In the genomic region with DNA sequence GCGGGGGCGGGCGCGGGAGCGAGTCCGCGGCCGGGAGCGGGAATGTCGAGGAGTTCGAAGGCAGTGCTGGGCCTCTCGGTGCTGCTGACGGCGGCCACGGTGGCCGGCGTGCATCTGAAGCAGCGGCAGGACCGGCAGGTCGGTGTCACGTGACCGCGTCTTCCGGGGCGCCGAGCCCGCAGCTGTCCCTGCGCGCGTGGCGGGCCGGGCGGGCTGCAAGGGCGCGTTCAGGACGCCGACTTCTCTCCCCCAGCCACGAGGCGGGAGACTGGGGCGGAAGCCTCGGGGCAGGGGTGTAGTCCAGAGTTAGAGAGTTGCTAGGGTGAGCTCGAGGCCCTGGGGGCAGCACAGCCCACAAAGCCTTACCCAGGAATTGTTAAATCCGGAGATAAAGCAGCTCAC, we compare ENCODE assay signal across 8 mouse cellular contexts. TPM values are rescaled to one million over a fixed set of nuclear protein-coding genes. Genes with fewer than 3 reads are reported as not detected.
A peak's percentile ranks its signal among the peaks of the same experiment; 100 is the strongest.
DNase-seq lines count a peak whose midpoint lies in the region; ATAC-seq and TF ChIP-seq lines count a peak whose summit lies in the region.

No protein-coding gene starts in this region.

- no peak for TF ChIP-seq CTCF in small intestine, adult 2 months (IDR thresholded peaks at IDR 0.05; ENCODE audit: extremely low read depth, insufficient read length, insufficient replicate concordance, low read depth, low read length)

- peak overlapping the region; percentile 95 for H3K9ac ChIP-seq in heart, embryonic 13.5 days
- peak overlapping the region; percentile 92 for H3K9ac ChIP-seq in forebrain, embryonic 16.5 days (replicated peaks; ENCODE audit: low read depth, low read length)
- H3K9ac ChIP-seq in liver, embryonic 12.5 days: peak overlapping the region; percentile 88

- no peaks in the 10 kb centered on the region for H3K27me3 ChIP-seq in heart, embryonic 13.5 days (replicated peaks)
- no peaks in the 10 kb centered on the region for H3K27me3 ChIP-seq in forebrain, embryonic 16.5 days (replicated peaks; ENCODE audit: control insufficient read depth, insufficient read depth, low read length)
- H3K27me3 ChIP-seq in liver, embryonic 12.5 days (replicated peaks): no peaks in the 10 kb centered on the region
- H3K27me3 ChIP-seq in small intestine, adult 2 months (ENCODE audit: control insufficient read depth, insufficient read depth, low read length): no peaks in the 10 kb centered on the region

- H3K9me3 ChIP-seq in heart, embryonic 13.5 days: no peaks in the 10 kb centered on the region
- H3K9me3 ChIP-seq in forebrain, embryonic 16.5 days (ENCODE audit: control insufficient read depth, low read length): no peaks in the 10 kb centered on the region
- H3K9me3 ChIP-seq in liver, embryonic 12.5 days (replicated peaks): no peaks in the 10 kb centered on the region

- peaks cover 26% of the 10 kb centered on the region for H3K4me1 ChIP-seq in heart, embryonic 13.5 days
- peaks cover 11% of the 10 kb centered on the region for H3K4me1 ChIP-seq in forebrain, embryonic 16.5 days (replicated peaks; ENCODE audit: control insufficient read depth, insufficient read depth, low read length)
- H3K4me1 ChIP-seq in liver, embryonic 12.5 days: peaks cover 29% of the 10 kb centered on the region
- 0 out of 2 replicates have a peak, but pooled peaks cover 3% of the 10 kb centered on the region for H3K4me1 ChIP-seq in small intestine, adult 2 months (ENCODE audit: control insufficient read depth, insufficient read depth, insufficient read length, low read length)

- peak overlapping the region; percentile 86 for H3K4me3 ChIP-seq in heart, embryonic 13.5 days
- H3K4me3 ChIP-seq in forebrain, embryonic 16.5 days (replicated peaks; ENCODE audit: low read length): peak overlapping the region; percentile 88
- peak overlapping the region; percentile 86 for H3K4me3 ChIP-seq in liver, embryonic 12.5 days
- peak overlapping the region; percentile 100 for H3K4me3 ChIP-seq in small intestine, adult 2 months (ENCODE audit: low read depth, low read length)

- intact Hi-C loops in heart, postnatal 10 days (cut with DNase I): no loop called here

- under 1% methylated on average over 41 of the region's 43 CpGs for WGBS in heart, embryonic 13.5 days
- under 1% methylated on average over 38 of the region's 43 CpGs for WGBS in forebrain, embryonic 16.5 days
- WGBS in liver, embryonic 12.5 days (ENCODE audit: insufficient replicate concordance): 0% methylated on average over 41 of the region's 43 CpGs
- under 1% methylated on average over 43 of the region's 43 CpGs for WGBS in small intestine, adult 2 months

- no peak for DNase-seq in heart, postnatal 10 days
- peak; percentile 73 for DNase-seq in 416B (ENCODE audit: low read depth)
- DNase-seq in left cerebral cortex, adult 18-20 months (ENCODE audit: low spot score in 2 of 2): no peak

- ATAC-seq in heart, embryonic 13.5 days (ENCODE audit: extremely low read depth, insufficient number of reproducible peaks, low FRiP score, low TSS enrichment): peak; percentile 79
- ATAC-seq in activated CD4-positive, CD25-positive, alpha-beta regulatory T cell, adult 4 months: peak; percentile 78
- ATAC-seq in forebrain, embryonic 16.5 days: peak; percentile 88
- peak; percentile 84 for ATAC-seq in liver, embryonic 12.5 days

- peak overlapping the region; percentile 79 for H3K4me2 ChIP-seq in heart, embryonic 13.5 days
- peak overlapping the region; percentile 72 for H3K4me2 ChIP-seq in forebrain, embryonic 16.5 days (ENCODE audit: low read length)
- peak overlapping the region; percentile 84 for H3K4me2 ChIP-seq in liver, embryonic 12.5 days

- peak; percentile 30; the same call in 1 of the 2 replicates for TF ChIP-seq POLR2A in small intestine, adult 2 months (IDR thresholded peaks at IDR 0.05; ENCODE audit: low read depth, low read length)

- peak overlapping the region; percentile 97 for H3K27ac ChIP-seq in heart, embryonic 13.5 days (replicated peaks)
- peak overlapping the region; percentile 92 for H3K27ac ChIP-seq in forebrain, embryonic 16.5 days (ENCODE audit: low read length)
- H3K27ac ChIP-seq in liver, embryonic 12.5 days: peak overlapping the region; percentile 89
- H3K27ac ChIP-seq in small intestine, adult 2 months (ENCODE audit: insufficient read depth, low read depth, low read length): peak overlapping the region; percentile 86

- peaks cover 11% of the 10 kb centered on the region for H3K36me3 ChIP-seq in heart, embryonic 13.5 days
- peaks cover 4% of the 10 kb centered on the region for H3K36me3 ChIP-seq in forebrain, embryonic 16.5 days (ENCODE audit: control insufficient read depth, insufficient read depth)
- peaks cover 16% of the 10 kb centered on the region for H3K36me3 ChIP-seq in liver, embryonic 12.5 days
- peaks cover 10% of the 10 kb centered on the region for H3K36me3 ChIP-seq in small intestine, adult 2 months (ENCODE audit: control insufficient read depth, insufficient read depth, low read length)

RNA-seq across cellular contexts. Expression of gene Pet117, which starts 0.2 kb away (rescaled TPM):
- 0.90 and 1.3 TPM in 2 replicates for polyA plus RNA-seq in heart, embryonic 13.5 days (2015; fragmentation: Nextera tagmentation; extraction: Ambion mirVana)
- total RNA-seq in heart, postnatal 10 days (2021): 10 to 100 TPM in 1 of 2 experiments, 1 to 10 TPM in 1; 9.1 to 14.1 TPM
- polyA plus RNA-seq in activated CD4-positive, CD25-positive, alpha-beta regulatory T cell, adult 4 months (2017; shearing (Covaris generic)): 1 to 10 TPM in 1 of 2 experiments, not detected in 1; 2.4 TPM
- 2.6 and 3.1 TPM in 2 replicates for polyA plus RNA-seq in forebrain, embryonic 16.5 days (2015; fragmentation: Nextera tagmentation; extraction: Ambion mirVana)
- 0.74 TPM in 1 of 2 replicates, not detected in the other for polyA plus RNA-seq in liver, embryonic 12.5 days (2016; fragmentation: Nextera tagmentation; extraction: Ambion mirVana)
- not detected in 2 replicates for polyA plus RNA-seq in small intestine, adult 2 months (2012; rRNA removed)
- total RNA-seq in left cerebral cortex, adult 18-20 months (2021): 10 to 100 TPM in 1 of 2 experiments, 1 to 10 TPM in 1; 3.2 to 11.0 TPM

RNA-seq across cellular contexts. Expression of gene Kat14, which starts 0.2 kb away (rescaled TPM):
- 24.7 and 27.9 TPM in 2 replicates for polyA plus RNA-seq in heart, embryonic 13.5 days (2015; fragmentation: Nextera tagmentation; extraction: Ambion mirVana)
- 10 to 100 TPM; 30.3 to 32.5 TPM for total RNA-seq in heart, postnatal 10 days (2021)
- polyA plus RNA-seq in activated CD4-positive, CD25-positive, alpha-beta regulatory T cell, adult 4 months (2017; shearing (Covaris generic)): 10 to 100 TPM; 12.7 to 16.8 TPM
- polyA plus RNA-seq in forebrain, embryonic 16.5 days (2015; fragmentation: Nextera tagmentation; extraction: Ambion mirVana): 28.3 and 29.2 TPM in 2 replicates
- 26.3 and 28.3 TPM in 2 replicates for polyA plus RNA-seq in liver, embryonic 12.5 days (2016; fragmentation: Nextera tagmentation; extraction: Ambion mirVana)
- polyA plus RNA-seq in small intestine, adult 2 months (2012; rRNA removed): 16.8 and 28.1 TPM in 2 replicates
- total RNA-seq in left cerebral cortex, adult 18-20 months (2021): 10 to 100 TPM; 38.0 to 39.6 TPM

RNA-seq across cellular contexts. Expression of gene Ovol2, which starts 37.1 kb away (rescaled TPM):
- 0.13 and 0.24 TPM in 2 replicates for polyA plus RNA-seq in heart, embryonic 13.5 days (2015; fragmentation: Nextera tagmentation; extraction: Ambion mirVana)
- total RNA-seq in heart, postnatal 10 days (2021): not detected
- polyA plus RNA-seq in activated CD4-positive, CD25-positive, alpha-beta regulatory T cell, adult 4 months (2017; shearing (Covaris generic)): not detected
- polyA plus RNA-seq in forebrain, embryonic 16.5 days (2015; fragmentation: Nextera tagmentation; extraction: Ambion mirVana): not detected in 2 replicates
- polyA plus RNA-seq in liver, embryonic 12.5 days (2016; fragmentation: Nextera tagmentation; extraction: Ambion mirVana): 0.08 TPM in 1 of 2 replicates, not detected in the other
- 34.2 and 51.5 TPM in 2 replicates for polyA plus RNA-seq in small intestine, adult 2 months (2012; rRNA removed)
- 10 to 100 TPM in 1 of 2 experiments, 1 to 10 TPM in 1; 9.8 to 11.1 TPM for total RNA-seq in left cerebral cortex, adult 18-20 months (2021)

Comparison
In these comparisons a context has a peak if more than half of its experiments do, and no peak if none do; other contexts are left out.
1. RNA of gene Ovol2, which starts 37.1 kb away (polyA plus RNA-seq): 34.2 to 51.5 TPM in small intestine, adult 2 months; 0.13 to 0.24 TPM in heart, embryonic 13.5 days, not detected in activated CD4-positive, CD25-positive, alpha-beta regulatory T cell, adult 4 months, not detected in forebrain, embryonic 16.5 days and 0.08 TPM in liver, embryonic 12.5 days; every median in the first group is over 10 times any median in the second.
2. Peak in every context shown above with its lines, with median percentiles within 50 percentile points of each other: ATAC-seq, H3K27ac ChIP-seq, H3K4me2 ChIP-seq, H3K4me3 ChIP-seq and H3K9ac ChIP-seq.